Comparison of ENCODE assay signal across 27 mouse cellular contexts in genomic region chr10:114758614-114759013, GRCm38 (mm10). TPM values are rescaled to one million over a fixed set of nuclear protein-coding genes. Genes with fewer than 3 reads are reported as not detected.
DNase-seq lines count a peak whose midpoint lies in the region; ATAC-seq and TF ChIP-seq lines count a peak whose summit lies in the region.
"Had no signal": no experiment of that assay in that cellular context is flagged by ENCODE, and none has a peak within 500 bp of the region (broad histone marks: within the 10 kb centered on the region; RNA-seq: fewer than 3 reads in every experiment).

No protein-coding gene starts in this region.

- H3K27me3 ChIP-seq in hindbrain, postnatal 0 days (ENCODE audit: insufficient read depth, low read length) = no peaks in the 10 kb centered on the region
- H3K27me3 ChIP-seq in hindbrain, embryonic 11.5 days (ENCODE audit: control insufficient read depth, insufficient read depth, low read length) = no peaks in the 10 kb centered on the region
- no peaks in the 10 kb centered on the region for H3K27me3 ChIP-seq in midbrain, postnatal 0 days (ENCODE audit: insufficient read depth, low read length)
- H3K27me3 ChIP-seq in midbrain, embryonic 13.5 days = no peaks in the 10 kb centered on the region
- H3K27me3 ChIP-seq in myocyte (ENCODE audit: control insufficient read depth, insufficient read depth, insufficient read length) = no peaks in the 10 kb centered on the region
- H3K27me3 ChIP-seq: CH12.LX; heart, embryonic 12.5 days; megakaryocyte, embryonic 14.5 days; midbrain, embryonic 15.5 days; neural tube, embryonic 15.5 days; stomach, embryonic 15.5 days had no signal

- no peaks in the 10 kb centered on the region for H3K9me3 ChIP-seq in hindbrain, postnatal 0 days (ENCODE audit: low read length)
- no peaks in the 10 kb centered on the region for H3K9me3 ChIP-seq in hindbrain, embryonic 11.5 days (ENCODE audit: control insufficient read depth, low read length)
- no peaks in the 10 kb centered on the region for H3K9me3 ChIP-seq in midbrain, postnatal 0 days (ENCODE audit: low read length)
- H3K9me3 ChIP-seq in midbrain, embryonic 13.5 days = no peaks in the 10 kb centered on the region
- H3K9me3 ChIP-seq: heart, embryonic 12.5 days; hindbrain, embryonic 10.5 days; midbrain, embryonic 15.5 days; neural tube, embryonic 15.5 days; stomach, embryonic 15.5 days had no signal

- DNase-seq in cerebellum, postnatal 10 days = peak; percentile 33 to 59
- no peak for DNase-seq in cerebellum, adult 18-20 months
- DNase-seq in hindbrain, postnatal 0 days (ENCODE audit: low spot score) = peak; percentile 9
- no peak for DNase-seq in hindbrain, embryonic 11.5 days (ENCODE audit: low spot score)
- peak; percentile 5 for DNase-seq in midbrain, postnatal 0 days (ENCODE audit: low spot score)
- DNase-seq: adrenal gland, postnatal 10 days; cerebellum, adult 9-11 months; gastrocnemius, postnatal 10 days; heart, postnatal 10 days; kidney, adult 11 months; kidney, postnatal 4 days; lung, postnatal 36 days; thymus, postnatal 36 days had no signal

- TF ChIP-seq CTCF in hindbrain, postnatal 0 days (IDR thresholded peaks at IDR 0.05; ENCODE audit: low read depth) = no peak
- TF ChIP-seq CTCF in midbrain, postnatal 0 days (IDR thresholded peaks at IDR 0.05) = no peak

- H3K79me2 ChIP-seq in myocyte (ENCODE audit: control insufficient read depth, insufficient read depth) = no peaks in the 10 kb centered on the region

- no peaks in the 10 kb centered on the region for H3K4me1 ChIP-seq in hindbrain, postnatal 0 days (ENCODE audit: insufficient read depth, low read length)
- H3K4me1 ChIP-seq in hindbrain, embryonic 11.5 days (replicated peaks; ENCODE audit: control insufficient read depth, insufficient read depth, low read length) = no peaks in the 10 kb centered on the region
- no peaks in the 10 kb centered on the region for H3K4me1 ChIP-seq in midbrain, postnatal 0 days (ENCODE audit: insufficient read depth, low read length)
- no peaks in the 10 kb centered on the region for H3K4me1 ChIP-seq in midbrain, embryonic 13.5 days (replicated peaks)
- H3K4me1 ChIP-seq: heart, embryonic 12.5 days; hindbrain, embryonic 10.5 days; megakaryocyte, embryonic 14.5 days; midbrain, embryonic 15.5 days; neural tube, embryonic 15.5 days; stomach, embryonic 15.5 days had no signal

- WGBS in hindbrain, postnatal 0 days = 66% methylated on average over 9 of the region's 9 CpGs
- 90% methylated on average over 9 of the region's 9 CpGs for WGBS in hindbrain, embryonic 11.5 days
- 78% methylated on average over 9 of the region's 9 CpGs for WGBS in midbrain, postnatal 0 days
- 91% methylated on average over 9 of the region's 9 CpGs for WGBS in midbrain, embryonic 13.5 days

- H3ac ChIP-seq in myocyte (ENCODE audit: control insufficient read depth, insufficient read length) = no peak overlapping the region

- no peak overlapping the region; the same call in 1 of the 2 replicates for H3K4me2 ChIP-seq in hindbrain, postnatal 0 days (ENCODE audit: low read depth, low read length)
- no peak overlapping the region for H3K4me2 ChIP-seq in hindbrain, embryonic 11.5 days (replicated peaks; ENCODE audit: low read depth, low read length)
- no peak overlapping the region for H3K4me2 ChIP-seq in midbrain, postnatal 0 days (ENCODE audit: low read depth, low read length, poor library complexity, severe bottlenecking)
- H3K4me2 ChIP-seq in midbrain, embryonic 13.5 days (replicated peaks) = no peak overlapping the region
- H3K4me2 ChIP-seq in myocyte (ENCODE audit: low read depth) = peak overlapping the region; percentile 65
- H3K4me2 ChIP-seq: heart, embryonic 12.5 days; lung, embryonic 14.5 days; midbrain, embryonic 15.5 days; neural tube, embryonic 15.5 days; stomach, embryonic 15.5 days had no signal

- no peak for TF ChIP-seq POLR2A in myocyte (IDR thresholded peaks at IDR 0.05; ENCODE audit: insufficient read length, low read depth)

- no peak overlapping the region for H3K27ac ChIP-seq in hindbrain, postnatal 0 days
- no peak overlapping the region for H3K27ac ChIP-seq in hindbrain, embryonic 11.5 days (ENCODE audit: low read depth, low read length)
- H3K27ac ChIP-seq in midbrain, postnatal 0 days (ENCODE audit: low read depth, low read length) = no peak overlapping the region
- H3K27ac ChIP-seq in midbrain, embryonic 13.5 days = no peak overlapping the region
- H3K27ac ChIP-seq: hindbrain, embryonic 10.5 days; liver, embryonic 14.5 days; midbrain, embryonic 15.5 days; neural tube, embryonic 15.5 days; stomach, embryonic 15.5 days had no signal

- no peaks in the 10 kb centered on the region for H3K36me3 ChIP-seq in hindbrain, postnatal 0 days (ENCODE audit: insufficient read depth, low read length)
- H3K36me3 ChIP-seq in hindbrain, embryonic 11.5 days (ENCODE audit: control insufficient read depth, insufficient read depth, low read length) = no peaks in the 10 kb centered on the region
- H3K36me3 ChIP-seq in midbrain, postnatal 0 days (ENCODE audit: insufficient read depth, low read length) = no peaks in the 10 kb centered on the region
- no peaks in the 10 kb centered on the region for H3K36me3 ChIP-seq in midbrain, embryonic 13.5 days
- H3K36me3 ChIP-seq in myocyte (ENCODE audit: control insufficient read depth, insufficient read depth) = no peaks in the 10 kb centered on the region
- H3K36me3 ChIP-seq: G1E; heart, embryonic 12.5 days; hindbrain, embryonic 10.5 days; midbrain, embryonic 15.5 days; neural tube, embryonic 15.5 days; stomach, embryonic 15.5 days had no signal

- no peak overlapping the region for H3K4me3 ChIP-seq in hindbrain, postnatal 0 days (ENCODE audit: low read length)
- H3K4me3 ChIP-seq in hindbrain, embryonic 11.5 days (ENCODE audit: low read depth, low read length) = no peak overlapping the region
- no peak overlapping the region for H3K4me3 ChIP-seq in midbrain, postnatal 0 days (ENCODE audit: low read depth, low read length)
- H3K4me3 ChIP-seq in midbrain, embryonic 13.5 days (replicated peaks) = no peak overlapping the region
- no peak overlapping the region for H3K4me3 ChIP-seq in myocyte
- H3K4me3 ChIP-seq: heart, embryonic 12.5 days; hindbrain, embryonic 10.5 days; megakaryocyte, embryonic 14.5 days; midbrain, embryonic 15.5 days; neural tube, embryonic 15.5 days; stomach, embryonic 15.5 days had no signal

- ATAC-seq in hindbrain, postnatal 0 days = no peak
- ATAC-seq in hindbrain, embryonic 11.5 days (ENCODE audit: low FRiP score) = no peak
- no peak for ATAC-seq in midbrain, postnatal 0 days (ENCODE audit: low FRiP score)
- ATAC-seq in midbrain, embryonic 13.5 days = no peak
- no peak for ATAC-seq in erythroid progenitor cell, adult 5-6 weeks (replicated peaks; ENCODE audit: low FRiP score, poor library complexity, severe bottlenecking)
- ATAC-seq: midbrain, embryonic 15.5 days had no signal

- no peak overlapping the region for H3K9ac ChIP-seq in hindbrain, postnatal 0 days (replicated peaks; ENCODE audit: low read length)
- H3K9ac ChIP-seq in hindbrain, embryonic 11.5 days (ENCODE audit: low read depth, low read length) = no peak overlapping the region
- no peak overlapping the region for H3K9ac ChIP-seq in midbrain, postnatal 0 days (replicated peaks; ENCODE audit: low read length, poor library complexity, severe bottlenecking)
- no peak overlapping the region for H3K9ac ChIP-seq in midbrain, embryonic 13.5 days (replicated peaks)
- H3K9ac ChIP-seq: heart, embryonic 12.5 days; liver, embryonic 14.5 days; lung, embryonic 14.5 days; midbrain, embryonic 15.5 days; neural tube, embryonic 15.5 days; stomach, embryonic 15.5 days had no signal

TF ChIP-seq in myocyte, 11 proteins besides CTCF, POLR2A, EP300 and RAD21:
- TF ChIP-seq SRF (IDR thresholded peaks at IDR 0.05; ENCODE audit: control insufficient read depth, insufficient read length, low read depth) (no peak), CEBPB (IDR thresholded peaks at IDR 0.05; ENCODE audit: insufficient read depth, poor library complexity, severe bottlenecking) (no peak), REST (IDR thresholded peaks at IDR 0.05; ENCODE audit: insufficient read depth, insufficient read length) (no peak), POLR2AphosphoS2 (IDR thresholded peaks at IDR 0.05; ENCODE audit: insufficient read length, low read depth) (no peak), USF1 (IDR thresholded peaks at IDR 0.05; ENCODE audit: low read depth) (no peak), TCF12 (IDR thresholded peaks at IDR 0.05; ENCODE audit: insufficient read depth, poor library complexity, severe bottlenecking) (no peak), E2F4 (IDR thresholded peaks at IDR 0.05; ENCODE audit: insufficient read depth) (no peak), TCF3 (IDR thresholded peaks at IDR 0.05; ENCODE audit: insufficient read length, low read depth) (no peak), MYOD1 (IDR thresholded peaks at IDR 0.05; ENCODE audit: control insufficient read depth in 1 of 3, insufficient read length in 2 of 3, low read depth in 2 of 3) (no peak), MAX (IDR thresholded peaks at IDR 0.05; ENCODE audit: low read depth) (no peak)

RNA-seq across cellular contexts. Expression of gene Trhde, which starts 43.5 kb away (rescaled TPM):
- 23.9 and 26.5 TPM in 2 replicates for total RNA-seq in hindbrain, postnatal 0 days (2014; rRNA removed)
- polyA plus RNA-seq in hindbrain, postnatal 0 days (2015; fragmentation: Nextera tagmentation; extraction: Ambion mirVana) = 6.1 and 6.3 TPM in 2 replicates
- polyA plus RNA-seq in hindbrain, embryonic 11.5 days (2014; fragmentation: Nextera tagmentation; extraction: Ambion mirVana) = 1.3 and 2.4 TPM in 2 replicates
- total RNA-seq in midbrain, postnatal 0 days (2014; rRNA removed) = 22.6 and 23.1 TPM in 2 replicates
- polyA plus RNA-seq in midbrain, postnatal 0 days (2015; fragmentation: Nextera tagmentation; extraction: Ambion mirVana) = 4.7 and 5.5 TPM in 2 replicates
- 3.8 and 4.1 TPM in 2 replicates for polyA plus RNA-seq in midbrain, embryonic 13.5 days (2015; fragmentation: Nextera tagmentation; extraction: Ambion mirVana)
- 0.22 TPM for polyA plus RNA-seq in myocyte (2012; fragmentation: generic; extraction: Trizol)
- not detected in 2 replicates for total RNA-seq in erythroid progenitor cell, adult 5-6 weeks (2015; ENCODE audit: low replicate concordance)
- not detected in 2 replicates for total RNA-seq in erythroid progenitor cell, adult 5-6 weeks (2017; ENCODE audit: low replicate concordance)
- total RNA-seq: CH12.LX; granulocyte monocyte progenitor cell, adult 5-6 weeks had no signal
- polyA plus RNA-seq: G1E; heart, embryonic 12.5 days had no signal

Comparison
In these comparisons a context has a peak if more than half of its experiments do, and no peak if none do; other contexts are left out.
1. DNase-seq: peak in cerebellum, postnatal 10 days (2 of 2), hindbrain, postnatal 0 days (single experiment) and midbrain, postnatal 0 days (single experiment); none in cerebellum, adult 18-20 months (0 of 2) and hindbrain, embryonic 11.5 days (single experiment).